Mouse (Mus musculus): ENCODE data around the gene Nrip2. TPM values are rescaled to one million over a fixed set of nuclear protein-coding genes. Genes with fewer than 3 reads are reported as not detected.

The Nrip2 gene
- polyA plus RNA-seq, 1 experiment from 2014 or later = 9.0 TPM

DNA sequence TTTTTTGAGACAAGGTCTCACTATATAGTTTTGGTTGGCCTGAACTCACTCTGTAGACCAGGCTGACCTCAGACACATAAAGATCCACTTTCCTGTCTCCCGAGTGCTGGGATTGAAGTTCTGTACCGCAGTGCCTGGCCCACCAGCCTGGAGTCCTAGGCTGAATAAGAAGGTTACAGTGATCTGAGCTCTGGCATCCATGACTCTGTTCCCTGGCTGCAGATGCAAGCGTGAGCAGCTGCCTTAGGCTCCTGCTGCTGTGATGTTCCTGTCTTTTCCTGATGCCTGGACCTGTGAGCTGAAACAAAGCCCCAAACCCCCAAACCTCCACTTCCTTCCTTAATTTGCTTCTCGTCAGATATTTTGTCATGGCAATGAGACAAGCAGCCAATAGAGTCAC, 65.9 kb downstream of the Nrip2 start:
- no peak overlapping the region for H3K9ac ChIP-seq
- H3K9me3 ChIP-seq (ENCODE audit: control insufficient read depth, low read length) = no peaks in the 10 kb centered on the region
- no peak overlapping the region for H3K27ac ChIP-seq
- H3K4me2 ChIP-seq (replicated peaks) = no peak overlapping the region
- 88% methylated on average over 4 of the region's 4 CpGs for WGBS
- no peaks in the 10 kb centered on the region for H3K4me1 ChIP-seq (replicated peaks; ENCODE audit: control insufficient read depth, insufficient read depth, low read length)
- DNase-seq (ENCODE audit: low spot score) = no peak
- H3K27me3 ChIP-seq (ENCODE audit: control insufficient read depth, insufficient read depth, low read length) = no peaks in the 10 kb centered on the region
- ATAC-seq (ENCODE audit: low FRiP score) = no peak
- no peak overlapping the region for H3K4me3 ChIP-seq (replicated peaks; ENCODE audit: low read length)
- no peaks in the 10 kb centered on the region for H3K36me3 ChIP-seq (replicated peaks; ENCODE audit: control insufficient read depth, insufficient read depth)

Other genes starting within 250 kb of the Nrip2 start
- gene Tead4, start 98.5 kb upstream of the Nrip2 start, polyA plus RNA-seq (2014; fragmentation: Nextera tagmentation; extraction: Ambion mirVana) = 0.27 and 0.32 TPM in 2 replicates
- 14.3 and 20.0 TPM in 2 replicates for gene Tulp3, start 43.4 kb upstream of the Nrip2 start, polyA plus RNA-seq (2014; fragmentation: Nextera tagmentation; extraction: Ambion mirVana)
- gene Rhno1, start 36.4 kb upstream of the Nrip2 start, polyA plus RNA-seq (2014; fragmentation: Nextera tagmentation; extraction: Ambion mirVana) = 76.6 and 78.4 TPM in 2 replicates
- gene Foxm1, start 36.3 kb upstream of the Nrip2 start, polyA plus RNA-seq (2014; fragmentation: Nextera tagmentation; extraction: Ambion mirVana) = 6.7 and 7.7 TPM in 2 replicates
- 0.34 and 0.58 TPM in 2 replicates for gene Tex52, start 23.8 kb upstream of the Nrip2 start, polyA plus RNA-seq (2014; fragmentation: Nextera tagmentation; extraction: Ambion mirVana)
- gene Gm44596, start 23.8 kb upstream of the Nrip2 start, polyA plus RNA-seq (2014; fragmentation: Nextera tagmentation; extraction: Ambion mirVana) = not detected in 2 replicates
- gene Itfg2, start 25.6 kb downstream of the Nrip2 start, polyA plus RNA-seq (2014; fragmentation: Nextera tagmentation; extraction: Ambion mirVana) = 36.0 and 39.4 TPM in 2 replicates
- gene Fkbp4, start 39.4 kb downstream of the Nrip2 start, polyA plus RNA-seq (2014; fragmentation: Nextera tagmentation; extraction: Ambion mirVana) = 293 and 307 TPM in 2 replicates
- 0.13 and 0.70 TPM in 2 replicates for gene Pzp, start 127.4 kb downstream of the Nrip2 start, polyA plus RNA-seq (2014; fragmentation: Nextera tagmentation; extraction: Ambion mirVana)
- 1.3 and 2.3 TPM in 2 replicates for gene A2ml1, start 182.3 kb downstream of the Nrip2 start, polyA plus RNA-seq (2014; fragmentation: Nextera tagmentation; extraction: Ambion mirVana)
- gene Klrb1a, start 224.2 kb downstream of the Nrip2 start, polyA plus RNA-seq (2014; fragmentation: Nextera tagmentation; extraction: Ambion mirVana) = not detected in 2 replicates